Mouse (Mus musculus): Measurements from ENCODE around the gene Pi4ka. TPM values are rescaled to one million over a fixed set of nuclear protein-coding genes. Genes with fewer than 3 reads are reported as not detected.

Pi4ka gene
- polyA plus RNA-seq, 1 experiment: 46.1 TPM

DNA sequence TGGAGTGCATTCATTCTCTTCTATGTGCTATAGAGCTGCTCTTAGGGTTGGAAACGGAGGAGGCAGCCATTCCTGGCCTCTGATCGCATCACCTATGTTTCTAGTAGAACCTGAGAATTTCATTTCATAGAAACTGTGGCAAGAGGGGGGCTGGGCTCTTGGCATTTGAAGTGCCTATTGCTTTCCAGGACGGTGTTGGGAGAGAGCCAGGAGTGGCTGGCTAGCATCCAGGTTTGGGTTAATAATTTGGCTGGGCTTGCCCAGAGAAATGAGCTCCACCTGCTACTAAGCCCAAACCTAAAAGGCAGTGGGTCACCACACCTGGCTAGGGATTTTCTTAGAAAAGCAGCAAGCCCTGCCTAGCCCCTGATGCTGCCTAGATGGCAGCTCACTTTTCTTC lies 154.6 kb downstream of the Pi4ka start:
- Histone ChIP-seq H3K4me1 (ENCODE audit: control insufficient read depth, insufficient read depth, low read length) (peaks cover 2% of the 10 kb centered on the region; the same call in 1 of the 2 replicates), H3K4me3 (replicated peaks; ENCODE audit: control insufficient read depth, low read depth, low read length) (no peak overlapping the region), H3K27ac (ENCODE audit: control insufficient read depth, insufficient read depth, low read depth, low read length, poor library complexity) (no peak overlapping the region)
- WGBS: 71% methylated on average over 3 of the region's 3 CpGs
- TF ChIP-seq POLR2A (IDR thresholded peaks at IDR 0.05; ENCODE audit: borderline replicate concordance, control insufficient read depth, low read depth, low read length): no peak
- TF ChIP-seq CTCF (IDR thresholded peaks at IDR 0.05; ENCODE audit: control insufficient read depth, insufficient read depth, low read length): no peak

DNA sequence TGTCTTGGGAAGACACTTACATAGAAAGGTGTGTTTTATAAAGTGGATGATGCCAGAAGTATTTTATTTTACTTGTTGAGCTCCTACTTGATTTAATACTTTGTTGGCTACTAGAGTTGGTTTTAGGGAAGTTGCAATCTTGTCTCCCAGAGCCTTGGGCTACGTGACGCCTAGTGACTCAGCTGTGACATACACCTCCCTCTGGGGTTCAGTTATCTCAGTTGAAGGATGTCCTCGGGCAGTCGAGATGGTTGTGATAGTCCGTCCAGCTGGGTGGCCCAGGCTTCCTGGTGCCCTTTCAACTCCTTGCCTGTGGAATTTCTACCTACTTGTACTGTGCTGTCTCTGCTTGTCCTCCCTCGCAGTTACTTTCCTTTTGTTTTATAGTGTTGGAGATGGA lies 157.0 kb downstream of the Pi4ka start:
- 15% methylated on average over 6 of the region's 6 CpGs for WGBS
- no peak for TF ChIP-seq POLR2A (IDR thresholded peaks at IDR 0.05; ENCODE audit: borderline replicate concordance, control insufficient read depth, low read depth, low read length)
- no peak for TF ChIP-seq CTCF (IDR thresholded peaks at IDR 0.05; ENCODE audit: control insufficient read depth, insufficient read depth, low read length)
- Histone ChIP-seq H3K4me3 (replicated peaks; ENCODE audit: control insufficient read depth, low read depth, low read length) (no peak overlapping the region), H3K4me1 (ENCODE audit: control insufficient read depth, insufficient read depth, low read length) (peaks cover 2% of the 10 kb centered on the region; the same call in 1 of the 2 replicates), H3K27ac (ENCODE audit: control insufficient read depth, insufficient read depth, low read depth, low read length, poor library complexity) (no peak overlapping the region)

DNA sequence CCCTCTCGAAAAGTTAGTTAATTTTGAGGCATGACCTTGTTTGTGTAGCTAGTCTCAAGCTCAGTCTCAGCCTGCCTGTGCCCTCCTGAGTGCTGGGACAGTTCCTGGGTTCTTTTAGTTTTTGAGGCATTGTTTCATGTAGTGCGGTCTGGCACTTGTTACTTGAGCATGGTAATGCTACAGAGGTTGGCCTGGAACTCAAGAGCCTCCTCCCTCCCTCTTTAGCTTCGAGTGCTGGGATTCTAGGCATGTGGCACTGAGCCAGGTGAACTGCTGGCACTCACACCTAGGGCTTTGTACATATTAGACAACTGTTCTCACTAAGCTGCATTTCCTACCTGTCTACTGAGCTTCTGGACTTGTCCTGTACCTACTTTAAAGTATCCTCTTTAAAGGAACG lies 158.4 kb downstream of the Pi4ka start:
- no peak for TF ChIP-seq POLR2A (IDR thresholded peaks at IDR 0.05; ENCODE audit: borderline replicate concordance, control insufficient read depth, low read depth, low read length)
- no peak for TF ChIP-seq CTCF (IDR thresholded peaks at IDR 0.05; ENCODE audit: control insufficient read depth, insufficient read depth, low read length)
- Histone ChIP-seq H3K4me3 (replicated peaks; ENCODE audit: control insufficient read depth, low read depth, low read length) (no peak overlapping the region), H3K27ac (ENCODE audit: control insufficient read depth, insufficient read depth, low read depth, low read length, poor library complexity) (no peak overlapping the region), H3K4me1 (ENCODE audit: control insufficient read depth, insufficient read depth, low read length) (peaks cover 2% of the 10 kb centered on the region; the same call in 1 of the 2 replicates)
- WGBS: 62% methylated on average over 4 of the region's 4 CpGs

DNA sequence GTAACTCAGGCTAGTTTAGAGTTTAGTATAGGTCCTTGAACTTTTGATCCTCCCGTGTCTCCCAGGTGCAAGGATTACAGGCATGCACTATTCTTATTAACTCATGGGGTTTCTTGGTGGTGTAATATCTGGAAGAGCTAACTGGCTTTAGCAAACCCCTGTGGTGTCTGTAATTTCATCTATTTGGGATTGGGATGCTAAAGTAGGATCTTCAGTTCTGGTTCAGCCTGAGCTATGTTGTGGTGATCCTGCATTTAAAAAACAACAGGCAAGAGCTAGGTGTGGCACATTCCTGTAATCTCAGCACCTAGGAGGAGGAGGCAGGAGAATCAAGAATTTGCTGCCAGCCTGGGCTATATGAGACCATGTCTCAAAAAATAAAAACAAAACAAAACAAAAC lies 161.1 kb downstream of the Pi4ka start:
- WGBS: 65% methylated on average over 1 of the region's 1 CpGs
- H3K4me3 ChIP-seq (replicated peaks; ENCODE audit: control insufficient read depth, low read depth, low read length): no peak overlapping the region
- TF ChIP-seq POLR2A (IDR thresholded peaks at IDR 0.05; ENCODE audit: borderline replicate concordance, control insufficient read depth, low read depth, low read length): no peak
- no peak for TF ChIP-seq CTCF (IDR thresholded peaks at IDR 0.05; ENCODE audit: control insufficient read depth, insufficient read depth, low read length)
- H3K4me1 ChIP-seq (ENCODE audit: control insufficient read depth, insufficient read depth, low read length): peaks cover 2% of the 10 kb centered on the region; the same call in 1 of the 2 replicates
- no peak overlapping the region for H3K27ac ChIP-seq (ENCODE audit: control insufficient read depth, insufficient read depth, low read depth, low read length, poor library complexity)

DNA sequence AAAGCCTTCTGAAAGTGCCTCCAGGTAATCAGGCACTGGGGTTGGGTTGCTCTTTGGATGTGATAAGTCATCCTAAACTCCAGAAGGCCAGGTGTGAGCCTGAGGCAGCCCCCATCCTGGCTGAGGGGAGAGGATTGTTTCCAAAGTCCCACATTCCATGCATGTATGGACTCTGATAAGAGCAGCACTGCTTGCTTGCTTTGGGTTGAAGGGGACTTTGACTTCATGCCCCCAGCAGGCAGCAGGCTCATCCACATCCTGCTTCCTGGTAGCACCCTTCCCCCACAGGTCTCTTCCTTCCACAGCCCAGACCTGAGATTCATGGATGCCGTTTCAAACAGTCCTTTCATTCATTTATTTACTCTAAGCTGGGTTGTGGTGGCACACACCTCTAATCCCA lies 162.4 kb downstream of the Pi4ka start:
- Histone ChIP-seq H3K27ac (ENCODE audit: control insufficient read depth, insufficient read depth, low read depth, low read length, poor library complexity) (no peak overlapping the region), H3K4me3 (replicated peaks; ENCODE audit: control insufficient read depth, low read depth, low read length) (no peak overlapping the region), H3K4me1 (ENCODE audit: control insufficient read depth, insufficient read depth, low read length) (no peaks in the 10 kb centered on the region; the same call in 1 of the 2 replicates)
- TF ChIP-seq CTCF (IDR thresholded peaks at IDR 0.05; ENCODE audit: control insufficient read depth, insufficient read depth, low read length) (no peak), POLR2A (IDR thresholded peaks at IDR 0.05; ENCODE audit: borderline replicate concordance, control insufficient read depth, low read depth, low read length) (no peak)
- WGBS: 42% methylated on average over 1 of the region's 1 CpGs

DNA sequence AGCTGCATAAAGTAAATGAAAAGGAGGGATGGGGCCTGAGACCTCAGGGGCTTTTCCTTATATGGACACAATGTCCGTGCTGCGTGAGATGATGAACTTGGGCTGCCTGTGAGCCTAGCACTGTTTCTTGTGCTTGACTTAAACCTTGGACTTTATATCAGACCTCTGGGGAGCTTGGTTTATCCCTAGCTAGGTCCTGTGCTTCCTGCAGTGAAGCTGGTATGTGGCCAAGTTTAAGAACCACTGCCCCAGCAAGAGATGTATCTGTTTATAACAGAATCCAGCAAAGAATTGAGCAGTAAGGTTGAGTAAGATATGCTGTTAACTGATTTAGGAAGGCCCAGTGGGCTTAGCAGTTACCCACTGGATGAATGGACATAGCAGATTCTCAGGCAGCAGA lies 166.7 kb downstream of the Pi4ka start:
- Histone ChIP-seq H3K4me3 (replicated peaks; ENCODE audit: control insufficient read depth, low read depth, low read length) (no peak overlapping the region), H3K4me1 (ENCODE audit: control insufficient read depth, insufficient read depth, low read length) (no peaks in the 10 kb centered on the region), H3K27ac (ENCODE audit: control insufficient read depth, insufficient read depth, low read depth, low read length, poor library complexity) (no peak overlapping the region)
- no peak for TF ChIP-seq CTCF (IDR thresholded peaks at IDR 0.05; ENCODE audit: control insufficient read depth, insufficient read depth, low read length)
- no peak for TF ChIP-seq POLR2A (IDR thresholded peaks at IDR 0.05; ENCODE audit: borderline replicate concordance, control insufficient read depth, low read depth, low read length)
- 79% methylated on average over 2 of the region's 2 CpGs for WGBS

DNA sequence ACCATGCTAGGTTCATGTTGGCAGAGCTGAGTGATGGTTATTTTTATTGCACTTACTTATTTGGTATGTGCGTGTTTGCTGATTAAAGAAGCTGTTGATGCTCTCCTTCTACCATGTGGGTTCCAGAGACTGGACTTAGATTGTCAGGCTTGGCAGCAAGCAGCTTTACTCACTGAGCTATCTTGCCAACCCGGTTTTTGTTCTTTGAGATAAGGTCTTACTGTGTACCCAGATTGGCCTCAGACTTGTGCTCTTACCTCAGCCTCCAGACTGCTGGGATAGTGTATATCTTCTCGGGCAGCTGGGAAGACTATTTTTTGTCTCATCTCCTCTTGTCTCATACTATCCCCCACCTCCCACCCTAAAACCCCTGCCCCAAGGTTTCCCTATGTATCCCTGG lies 168.5 kb downstream of the Pi4ka start:
- no peak for TF ChIP-seq POLR2A (IDR thresholded peaks at IDR 0.05; ENCODE audit: borderline replicate concordance, control insufficient read depth, low read depth, low read length)
- TF ChIP-seq CTCF (IDR thresholded peaks at IDR 0.05; ENCODE audit: control insufficient read depth, insufficient read depth, low read length): no peak
- Histone ChIP-seq H3K4me3 (replicated peaks; ENCODE audit: control insufficient read depth, low read depth, low read length) (no peak overlapping the region), H3K4me1 (ENCODE audit: control insufficient read depth, insufficient read depth, low read length) (no peaks in the 10 kb centered on the region; the same call in 1 of the 2 replicates), H3K27ac (ENCODE audit: control insufficient read depth, insufficient read depth, low read depth, low read length, poor library complexity) (no peak overlapping the region)
- WGBS: 44% methylated on average over 3 of the region's 3 CpGs

DNA sequence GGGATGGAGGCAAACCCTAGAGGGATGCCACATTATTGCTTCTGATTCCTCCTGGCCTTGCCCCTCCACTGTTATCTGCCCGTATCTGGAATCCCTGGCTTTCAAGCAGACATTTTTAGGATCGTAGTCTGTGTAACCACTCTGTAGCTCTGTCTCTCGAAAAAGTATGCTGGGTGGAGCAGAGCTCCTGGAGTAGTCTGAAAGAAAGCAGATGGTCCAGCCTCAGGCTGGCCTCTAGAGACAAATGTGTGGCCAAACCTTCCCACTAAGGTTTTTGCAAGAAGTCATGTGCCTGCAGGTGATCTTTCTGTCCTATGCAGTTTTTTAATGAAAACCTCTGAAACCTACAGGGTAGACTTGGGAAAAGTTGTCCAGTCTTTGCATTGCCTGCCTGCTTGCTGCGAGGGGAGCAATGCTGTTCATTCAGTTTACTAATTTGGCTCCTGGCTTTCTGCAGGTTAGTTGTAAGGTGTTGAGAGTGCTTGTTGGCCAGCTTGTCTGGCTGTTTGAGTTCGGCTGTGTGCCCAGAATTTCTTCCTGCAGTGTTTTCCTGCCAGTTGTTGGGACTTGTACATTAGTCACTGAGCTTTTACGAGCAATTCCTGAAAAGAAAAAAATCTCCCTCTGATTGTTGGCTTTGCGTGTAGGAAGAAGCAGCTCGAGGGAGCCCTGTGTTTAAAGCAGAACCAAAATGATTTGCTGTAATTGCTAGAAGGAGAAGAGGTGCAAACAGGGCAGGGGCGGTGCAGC lies 171.0 kb downstream of the Pi4ka start:
- H3K27ac ChIP-seq (ENCODE audit: control insufficient read depth, insufficient read depth, low read depth, low read length, poor library complexity): no peak overlapping the region
- no peak overlapping the region for H3K4me3 ChIP-seq (replicated peaks; ENCODE audit: control insufficient read depth, low read depth, low read length)
- no peaks in the 10 kb centered on the region; the same call in 1 of the 2 replicates for H3K4me1 ChIP-seq (ENCODE audit: control insufficient read depth, insufficient read depth, low read length)
- TF ChIP-seq POLR2A (IDR thresholded peaks at IDR 0.05; ENCODE audit: borderline replicate concordance, control insufficient read depth, low read depth, low read length): no peak
- TF ChIP-seq CTCF (IDR thresholded peaks at IDR 0.05; ENCODE audit: control insufficient read depth, insufficient read depth, low read length): no peak
- WGBS: 60% methylated on average over 9 of the region's 9 CpGs
